Comparison of ENCODE assay signal across 27 mouse cellular contexts in genomic region chr17:49431176-49431575, GRCm38 (mm10). TPM values are rescaled to one million over a fixed set of nuclear protein-coding genes. Genes with fewer than 3 reads are reported as not detected.
DNase-seq lines count a peak whose midpoint lies in the region; ATAC-seq and TF ChIP-seq lines count a peak whose summit lies in the region.
"Had no signal": no experiment of that assay in that cellular context is flagged by ENCODE, and none has a peak within 500 bp of the region (broad histone marks: within the 10 kb centered on the region; RNA-seq: fewer than 3 reads in every experiment).

No protein-coding gene starts in this region.

- peak overlapping the region; percentile 76 for H3K27ac ChIP-seq in gastrocnemius, adult 2 months
- H3K27ac ChIP-seq in kidney, embryonic 15.5 days, result no peak overlapping the region
- no peak overlapping the region for H3K27ac ChIP-seq in midbrain, postnatal 0 days (ENCODE audit: low read depth, low read length)
- H3K27ac ChIP-seq: embryonic facial prominence, embryonic 10.5 days; forebrain, embryonic 12.5 days; hindbrain, embryonic 12.5 days; hindbrain, postnatal 0 days; intestine, embryonic 15.5 days; midbrain, embryonic 12.5 days; neural tube, embryonic 13.5 days had no signal

- no peak overlapping the region for H3K4me2 ChIP-seq in kidney, embryonic 15.5 days
- no peak overlapping the region for H3K4me2 ChIP-seq in midbrain, postnatal 0 days (ENCODE audit: low read depth, low read length, poor library complexity, severe bottlenecking)
- H3K4me2 ChIP-seq: forebrain, embryonic 12.5 days; heart, embryonic 15.5 days; hindbrain, embryonic 12.5 days; midbrain, embryonic 12.5 days; neural tube, embryonic 13.5 days had no signal

- DNase-seq in gastrocnemius, adult 2 months, result no peak
- no peak for DNase-seq in gastrocnemius, postnatal 36 days
- peak; percentile 5 for DNase-seq in kidney, postnatal 10 days
- DNase-seq in urinary bladder, postnatal 4 days (ENCODE audit: low spot score in 2 of 2), result peak; percentile 16 to 17
- no peak for DNase-seq in urinary bladder, postnatal 36 days (ENCODE audit: low spot score in 2 of 2)
- no peak for DNase-seq in midbrain, postnatal 0 days (ENCODE audit: low spot score)
- DNase-seq in thymus, adult 18-20 months, result no peak
- DNase-seq: adrenal gland, postnatal 14 days; cerebellum, adult 11-12 months; cerebellum, postnatal 14 days; forebrain, postnatal 0 days; gastrocnemius, postnatal 25 days; kidney, adult 8-10 months; lung, postnatal 4 days; right cerebral cortex, postnatal 4 days; thymus, postnatal 36 days had no signal

- intact Hi-C loops in gastrocnemius, adult 2 months (cut with DNase I), result no loop called here
- intact Hi-C loops in gastrocnemius, postnatal 36 days (cut with DNase I), result no loop called here

- peaks cover 45% of the 10 kb centered on the region for H3K4me1 ChIP-seq in kidney, embryonic 15.5 days
- H3K4me1 ChIP-seq in midbrain, postnatal 0 days (ENCODE audit: insufficient read depth, low read length), result peaks cover 6% of the 10 kb centered on the region; the same call in 1 of the 2 replicates

- WGBS in kidney, embryonic 15.5 days, result 90% methylated on average over 6 of the region's 6 CpGs
- 91% methylated on average over 6 of the region's 6 CpGs for whole genome bisulfite sequencing in midbrain, postnatal 0 days

- no peak for TF ChIP-seq CTCF in gastrocnemius, adult 2 months (IDR thresholded peaks at IDR 0.05)
- no peak for TF ChIP-seq CTCF in midbrain, postnatal 0 days (IDR thresholded peaks at IDR 0.05)

- peaks cover 31% of the 10 kb centered on the region for H3K36me3 ChIP-seq in kidney, embryonic 15.5 days
- peaks cover 4% of the 10 kb centered on the region; the same call in 1 of the 2 replicates for H3K36me3 ChIP-seq in midbrain, postnatal 0 days (ENCODE audit: insufficient read depth, low read length)

- no peak for ATAC-seq in kidney, embryonic 15.5 days (replicated peaks; ENCODE audit: low FRiP score)
- no peak for ATAC-seq in midbrain, postnatal 0 days (ENCODE audit: low FRiP score)
- ATAC-seq: forebrain, postnatal 0 days; hindbrain, postnatal 0 days; intestine, embryonic 15.5 days had no signal

- H3K27me3 ChIP-seq in kidney, embryonic 15.5 days, result no peaks in the 10 kb centered on the region
- H3K27me3 ChIP-seq in midbrain, postnatal 0 days (ENCODE audit: insufficient read depth, low read length), result no peaks in the 10 kb centered on the region
- H3K27me3 ChIP-seq: embryonic facial prominence, embryonic 15.5 days; forebrain, embryonic 12.5 days; heart, embryonic 15.5 days; hindbrain, embryonic 12.5 days; intestine, embryonic 15.5 days; megakaryocyte, embryonic 14.5 days; midbrain, embryonic 12.5 days; neural tube, embryonic 13.5 days had no signal

- H3K9ac ChIP-seq in kidney, embryonic 15.5 days, result no peak overlapping the region
- no peak overlapping the region for H3K9ac ChIP-seq in midbrain, postnatal 0 days (replicated peaks; ENCODE audit: low read length, poor library complexity, severe bottlenecking)
- H3K9ac ChIP-seq: embryonic facial prominence, embryonic 15.5 days; forebrain, embryonic 12.5 days; forebrain, postnatal 0 days; heart, embryonic 15.5 days; hindbrain, embryonic 12.5 days; intestine, embryonic 15.5 days; midbrain, embryonic 12.5 days; neural tube, embryonic 13.5 days had no signal

- no peaks in the 10 kb centered on the region; the same call in 1 of the 2 replicates for H3K9me3 ChIP-seq in kidney, embryonic 15.5 days (replicated peaks)
- H3K9me3 ChIP-seq in midbrain, postnatal 0 days (ENCODE audit: low read length), result no peaks in the 10 kb centered on the region
- H3K9me3 ChIP-seq: embryonic facial prominence, embryonic 10.5 days; embryonic facial prominence, embryonic 15.5 days; forebrain, embryonic 12.5 days; heart, embryonic 15.5 days; hindbrain, embryonic 12.5 days; intestine, embryonic 15.5 days; megakaryocyte, embryonic 14.5 days; midbrain, embryonic 12.5 days; neural tube, embryonic 13.5 days had no signal

- no peak overlapping the region for H3K4me3 ChIP-seq in gastrocnemius, adult 2 months
- no peak overlapping the region for H3K4me3 ChIP-seq in kidney, embryonic 15.5 days (replicated peaks)
- H3K4me3 ChIP-seq in midbrain, postnatal 0 days (ENCODE audit: low read depth, low read length), result no peak overlapping the region
- H3K4me3 ChIP-seq: embryonic facial prominence, embryonic 10.5 days; embryonic facial prominence, embryonic 15.5 days; forebrain, embryonic 12.5 days; heart, embryonic 15.5 days; hindbrain, embryonic 12.5 days; intestine, embryonic 15.5 days; megakaryocyte, embryonic 14.5 days; midbrain, embryonic 12.5 days; neural tube, embryonic 13.5 days had no signal

RNA-seq across cellular contexts. Expression of gene Mocs1, which starts 3.0 kb away (rescaled TPM):
- 10 to 100 TPM; 18.5 to 19.4 TPM for total RNA-seq in gastrocnemius, adult 2 months (2021)
- total RNA-seq in gastrocnemius, postnatal 36 days (2021), result 10 to 100 TPM; 16.2 to 18.3 TPM
- polyA plus RNA-seq in kidney, embryonic 15.5 days (2015; fragmentation: Nextera tagmentation; extraction: Ambion mirVana), result 8.4 and 8.9 TPM in 2 replicates
- 8.6 and 10.7 TPM in 2 replicates for total RNA-seq in midbrain, postnatal 0 days (2014; rRNA removed)
- polyA plus RNA-seq in midbrain, postnatal 0 days (2015; fragmentation: Nextera tagmentation; extraction: Ambion mirVana), result 4.9 and 5.2 TPM in 2 replicates

Comparison
In these comparisons a context has a peak if more than half of its experiments do, and no peak if none do; other contexts are left out.
1. DNase-seq: peak in kidney, postnatal 10 days (single experiment) and urinary bladder, postnatal 4 days (2 of 2); none in gastrocnemius, adult 2 months (single experiment), gastrocnemius, postnatal 36 days (0 of 2), urinary bladder, postnatal 36 days (0 of 2), midbrain, postnatal 0 days (single experiment) and thymus, adult 18-20 months (0 of 2).